Mouse (Mus musculus) forebrain, embryonic 15.5 days (tissue): ENCODE data around the gene Hpcal1. TPM values are rescaled to one million over a fixed set of nuclear protein-coding genes. Genes with fewer than 3 reads are reported as not detected.
"Not testable (repeated sequence)": the region's sequence is repeated elsewhere in the genome, so short reads cannot be mapped to it uniquely, and the experiment has no call there.

Source experiments
- ATAC-seq: fragments of 200-750 bp; cut with Nextera tagmentation; replicated peaks from 2 replicates; pipeline ENCODE4 v1.8.0; 2017; ENCODE audit warnings: mild to moderate bottlenecking, moderate TSS enrichment, moderate library complexity
- H3K27ac ChIP-seq: fragments of 300-500 bp; sonication (generic); replicated peaks from 2 replicates; pipeline ENCODE4 v1.5.1; 2015; ENCODE audit warnings: mild to moderate bottlenecking, inconsistent platforms
- H3K27me3 ChIP-seq: fragments of 300-500 bp; sonication (generic); 2 replicates; pipeline ENCODE4 v1.6.1; 2015; ENCODE audit warnings: inconsistent platforms
- H3K36me3 ChIP-seq: fragments of 300-500 bp; sonication (generic); 2 replicates; pipeline ENCODE4 v1.6.1; 2015; ENCODE audit warnings: mild to moderate bottlenecking, inconsistent platforms
- H3K4me1 ChIP-seq: fragments of 300-500 bp; sonication (generic); 2 replicates; pipeline ENCODE4 v1.6.1; 2015; ENCODE audit warnings: inconsistent platforms
- H3K4me2 ChIP-seq: fragments of 300-500 bp; sonication (generic); replicated peaks from 2 replicates; pipeline ENCODE4 v1.6.1; 2015; ENCODE audit warnings: mild to moderate bottlenecking, inconsistent platforms
- H3K4me3 ChIP-seq: fragments of 300-500 bp; sonication (generic); 2 replicates; pipeline ENCODE4 v1.5.1; 2015; ENCODE audit warnings: mild to moderate bottlenecking, inconsistent platforms
- H3K9ac ChIP-seq: fragments of 300-500 bp; sonication (generic); replicated peaks from 2 replicates; pipeline ENCODE4 v1.6.1; 2015; ENCODE audit warnings: mild to moderate bottlenecking, inconsistent platforms
- H3K9me3 ChIP-seq: fragments of 300-500 bp; sonication (generic); 2 replicates; pipeline ENCODE4 v1.6.1; 2016; ENCODE audit warnings: inconsistent platforms
- WGBS: fragments of 180-500 bp; shearing (Covaris S2); methylation state at CpG from one replicate; pipeline ENCODE4 v1.1.7; 2015; ENCODE audit warnings: mixed read lengths; 5-methylcytosine and 5-hydroxymethylcytosine counted together
- polyA plus RNA-seq: library from polyadenylated mRNA; unstranded; fragments of >200 nt; fragmentation: Nextera tagmentation; extraction: Ambion mirVana; gene quantifications from 2 replicates; pipeline ENCODE4 v1.2.1, GENCODE M21; 2015

The Hpcal1 gene
- polyA plus RNA-seq, 1 experiment from 2014 or later = 36.1 TPM

DNA sequence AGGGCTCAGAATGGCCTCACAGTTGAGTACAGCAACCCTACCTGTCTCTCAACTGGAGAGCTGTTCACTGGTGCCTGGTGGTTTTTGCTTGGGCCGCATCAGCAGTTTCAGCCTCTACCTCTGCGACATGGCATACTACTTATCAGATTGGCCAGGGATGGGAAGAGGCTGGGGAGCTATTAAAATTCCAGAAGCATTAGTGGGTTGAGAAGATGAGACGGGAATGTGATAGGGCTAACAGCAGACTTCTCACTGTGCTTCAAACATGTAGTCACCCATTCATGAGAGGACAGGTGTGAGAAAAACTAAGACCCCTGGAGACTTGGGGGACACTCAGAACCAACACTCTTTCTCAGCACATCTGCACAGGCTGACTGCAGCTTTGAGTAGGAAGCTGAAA is 59.1 kb downstream of the Hpcal1 start:
- H3K36me3 ChIP-seq = no peaks in the 10 kb centered on the region
- H3K4me2 ChIP-seq = no peak overlapping the region
- H3K9me3 ChIP-seq = no peaks in the 10 kb centered on the region
- no peak for ATAC-seq
- H3K27ac ChIP-seq = no peak overlapping the region
- no peak overlapping the region for H3K9ac ChIP-seq
- H3K4me1 ChIP-seq = peaks cover 47% of the 10 kb centered on the region
- WGBS = 80% methylated on average over 3 of the region's 3 CpGs
- H3K4me3 ChIP-seq = no peak overlapping the region
- H3K27me3 ChIP-seq = no peaks in the 10 kb centered on the region

DNA sequence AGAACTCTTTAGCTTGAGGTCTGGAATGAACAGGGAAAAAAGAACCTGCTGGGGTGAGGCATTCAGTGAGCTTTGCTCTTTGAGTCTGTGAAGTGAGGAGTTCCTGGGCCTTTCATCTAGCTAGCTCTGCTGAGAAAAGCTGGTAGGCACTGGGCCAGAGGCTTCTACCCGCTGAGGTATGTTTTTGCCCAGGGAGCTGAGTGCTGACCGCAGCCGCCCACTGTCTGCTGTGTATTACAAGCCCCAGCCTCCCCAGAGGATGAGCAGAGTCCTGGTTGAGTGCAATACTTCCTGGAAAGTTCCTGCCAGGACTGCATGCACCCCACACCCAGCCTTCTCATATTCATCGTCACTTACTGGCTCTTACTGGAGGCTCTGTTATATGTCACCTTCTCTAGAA is 59.8 kb downstream of the Hpcal1 start:
- Histone ChIP-seq H3K27me3 (no peaks in the 10 kb centered on the region), H3K9me3 (no peaks in the 10 kb centered on the region), H3K4me2 (no peak overlapping the region), H3K36me3 (no peaks in the 10 kb centered on the region), H3K9ac (no peak overlapping the region), H3K4me3 (no peak overlapping the region), H3K27ac (no peak overlapping the region), H3K4me1 (peaks cover 47% of the 10 kb centered on the region)
- ATAC-seq = no peak
- 46% methylated on average over 4 of the region's 4 CpGs for WGBS

DNA sequence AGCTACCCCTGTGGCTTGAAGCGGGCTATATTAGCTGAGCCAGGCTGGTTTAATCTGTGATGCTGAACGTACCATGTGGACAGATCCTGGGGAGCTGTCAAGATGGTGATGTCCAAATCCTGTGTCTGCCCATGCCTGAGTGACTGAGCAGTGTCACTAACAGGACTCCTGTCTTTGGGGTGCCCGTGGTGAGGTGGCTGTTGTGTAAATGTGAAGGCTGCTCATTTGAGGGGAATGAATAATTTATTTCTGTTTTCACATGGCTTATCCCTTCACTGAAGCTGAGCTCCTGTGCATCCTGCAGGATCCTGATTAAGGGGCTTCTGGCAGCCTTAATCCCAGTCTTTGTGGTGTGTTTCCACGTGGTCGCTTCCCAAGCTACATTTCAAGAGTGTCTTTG is 62.2 kb downstream of the Hpcal1 start:
- Histone ChIP-seq H3K4me3 (no peak overlapping the region), H3K36me3 (no peaks in the 10 kb centered on the region), H3K27ac (peak overlapping the region; percentile 45), H3K4me2 (no peak overlapping the region), H3K9ac (no peak overlapping the region), H3K9me3 (no peaks in the 10 kb centered on the region), H3K27me3 (no peaks in the 10 kb centered on the region), H3K4me1 (peaks cover 27% of the 10 kb centered on the region)
- 9% methylated on average over 5 of the region's 5 CpGs for WGBS
- peak; percentile 63 for ATAC-seq

DNA sequence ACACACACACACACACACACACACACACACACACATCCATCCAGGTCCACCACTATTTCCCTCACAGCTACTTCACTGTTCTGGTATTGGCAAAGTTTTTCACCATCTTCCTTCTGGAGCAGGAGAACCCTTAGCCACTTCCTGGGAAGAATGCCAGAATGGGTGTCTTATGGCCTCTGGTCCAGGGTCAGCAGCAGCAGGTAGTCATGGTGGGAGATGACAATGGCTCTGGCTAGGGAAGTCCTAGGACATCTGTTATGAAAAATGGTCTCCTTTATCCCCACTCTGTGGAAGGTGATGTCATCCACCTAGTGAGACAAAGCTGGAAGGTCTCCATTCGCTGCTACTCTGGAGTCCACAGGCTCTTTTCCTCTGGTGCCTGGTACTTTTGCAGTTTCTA is 64.1 kb downstream of the Hpcal1 start:
- H3K36me3 ChIP-seq = no peaks in the 10 kb centered on the region
- ATAC-seq = no peak

DNA sequence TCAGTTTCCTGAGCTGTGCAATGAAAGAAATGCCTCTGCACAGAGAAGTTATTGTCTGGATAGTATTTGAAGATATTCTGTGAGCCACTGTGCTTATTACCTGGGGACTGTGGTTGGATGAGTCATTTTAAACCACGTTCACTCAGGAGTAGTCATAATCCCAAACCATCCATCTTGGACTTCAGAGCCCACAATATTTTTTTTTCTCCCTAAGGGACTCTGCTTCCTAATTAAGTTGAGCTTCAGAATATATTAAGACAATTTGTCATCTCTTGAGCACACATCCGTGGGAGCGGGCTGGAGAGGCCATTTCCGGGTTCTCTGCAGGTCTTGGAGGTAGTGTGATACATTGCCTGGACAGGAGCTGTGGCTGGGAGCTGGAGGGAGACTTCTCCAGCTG is 66.2 kb downstream of the Hpcal1 start:
- Histone ChIP-seq H3K27me3 (no peaks in the 10 kb centered on the region), H3K4me2 (no peak overlapping the region), H3K9ac (no peak overlapping the region), H3K4me1 (peaks cover 10% of the 10 kb centered on the region), H3K27ac (no peak overlapping the region), H3K4me3 (no peak overlapping the region), H3K36me3 (no peaks in the 10 kb centered on the region), H3K9me3 (no peaks in the 10 kb centered on the region)
- 90% methylated on average over 4 of the region's 4 CpGs for WGBS
- ATAC-seq = no peak

More for the DNA sequence above, 64.1 kb downstream of the Hpcal1 start:
- no peak overlapping the region for H3K4me2 ChIP-seq
- WGBS = 82% methylated on average over 1 of the region's 1 CpGs
- H3K4me1 ChIP-seq = peaks cover 21% of the 10 kb centered on the region
- H3K9ac ChIP-seq = no peak overlapping the region
- H3K4me3 ChIP-seq = no peak overlapping the region
- no peaks in the 10 kb centered on the region for H3K9me3 ChIP-seq
- H3K27me3 ChIP-seq = no peaks in the 10 kb centered on the region
- H3K27ac ChIP-seq = no peak overlapping the region

DNA sequence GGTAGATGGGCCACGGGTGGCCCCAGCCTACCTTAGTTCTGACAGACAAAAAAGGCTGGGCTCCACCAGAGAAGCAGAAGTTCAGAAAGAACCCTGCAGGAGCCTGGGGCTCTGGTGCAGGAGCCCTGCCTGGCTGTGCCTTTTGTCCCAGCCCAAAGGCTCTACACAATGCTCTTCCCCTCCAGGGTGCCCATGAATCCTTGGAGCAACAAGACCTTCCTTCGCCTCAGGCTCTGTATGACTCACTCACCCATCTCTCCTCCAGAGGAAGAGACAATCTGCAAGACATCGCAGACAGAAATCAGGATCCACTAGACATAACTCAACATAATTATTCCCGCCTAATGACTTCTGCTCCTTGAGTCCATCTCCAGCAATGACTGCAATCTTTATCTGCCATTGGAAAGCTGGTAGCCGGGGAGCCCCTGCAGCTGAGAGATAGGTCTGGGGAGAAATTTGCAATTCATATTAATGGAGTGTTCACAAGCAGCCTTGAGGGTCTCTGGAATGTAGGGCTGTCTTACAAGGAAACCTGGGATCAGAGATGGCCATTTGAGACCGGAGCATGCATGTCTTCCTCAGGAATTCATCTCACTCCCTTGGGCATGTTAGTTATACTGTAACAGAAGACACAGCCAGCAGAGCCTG is 71.8 kb downstream of the Hpcal1 start:
- WGBS = 49% methylated on average over 6 of the region's 6 CpGs
- Histone ChIP-seq H3K9me3 (no peaks in the 10 kb centered on the region), H3K27me3 (no peaks in the 10 kb centered on the region), H3K4me2 (no peak overlapping the region), H3K4me1 (no peaks in the 10 kb centered on the region), H3K27ac (no peak overlapping the region), H3K4me3 (no peak overlapping the region), H3K36me3 (no peaks in the 10 kb centered on the region), H3K9ac (no peak overlapping the region)
- no peak for ATAC-seq

DNA sequence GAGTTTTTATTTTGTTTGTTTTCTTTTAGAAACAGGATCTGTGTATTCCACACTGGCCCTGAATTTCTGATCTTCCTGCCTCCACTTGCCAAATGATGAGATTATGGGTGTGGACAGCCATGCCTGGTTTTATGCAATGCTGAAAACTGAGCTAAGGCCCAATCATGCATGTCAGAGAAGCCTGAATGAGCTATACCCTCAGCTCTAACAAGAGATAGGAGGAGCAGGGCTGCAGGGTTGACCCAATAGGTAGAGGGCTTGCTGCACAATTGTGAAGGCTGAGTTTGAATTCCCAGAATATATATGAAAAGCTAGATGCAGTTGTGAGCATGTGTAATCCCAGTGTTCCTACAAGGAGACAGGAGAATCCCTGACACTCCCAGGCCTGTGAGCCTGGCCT is 72.4 kb downstream of the Hpcal1 start:
- no peak for ATAC-seq
- no peak overlapping the region for H3K4me3 ChIP-seq
- no peak overlapping the region for H3K9ac ChIP-seq
- H3K9me3 ChIP-seq = no peaks in the 10 kb centered on the region
- H3K4me2 ChIP-seq = no peak overlapping the region
- H3K36me3 ChIP-seq = no peaks in the 10 kb centered on the region
- no peaks in the 10 kb centered on the region for H3K27me3 ChIP-seq
- no peak overlapping the region for H3K27ac ChIP-seq
- H3K4me1 ChIP-seq = no peaks in the 10 kb centered on the region

DNA sequence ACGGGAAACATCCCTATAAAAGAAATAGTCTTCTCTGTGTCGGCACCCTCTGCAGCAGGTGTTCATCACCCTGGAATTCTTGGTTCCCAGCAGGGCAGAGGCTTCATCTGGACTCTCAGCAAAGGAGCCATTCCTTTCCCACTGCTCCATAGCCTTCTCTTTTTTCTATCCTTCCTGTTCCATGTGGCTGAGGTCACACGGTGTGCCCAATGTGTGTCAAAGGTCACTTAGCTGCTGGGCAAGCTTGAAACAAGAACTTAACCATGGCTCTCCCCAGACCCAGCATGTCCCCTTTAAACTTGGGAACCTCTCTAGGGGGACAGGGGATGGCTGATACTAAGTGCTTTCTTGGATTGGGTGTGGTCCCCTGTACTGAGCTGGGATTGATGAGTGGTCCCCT is 73.3 kb downstream of the Hpcal1 start:
- Histone ChIP-seq H3K4me2 (no peak overlapping the region), H3K4me1 (no peaks in the 10 kb centered on the region), H3K4me3 (no peak overlapping the region), H3K9me3 (no peaks in the 10 kb centered on the region), H3K9ac (no peak overlapping the region), H3K27ac (no peak overlapping the region), H3K27me3 (no peaks in the 10 kb centered on the region), H3K36me3 (no peaks in the 10 kb centered on the region)
- ATAC-seq = no peak
- 80% methylated on average over 3 of the region's 3 CpGs for WGBS

DNA sequence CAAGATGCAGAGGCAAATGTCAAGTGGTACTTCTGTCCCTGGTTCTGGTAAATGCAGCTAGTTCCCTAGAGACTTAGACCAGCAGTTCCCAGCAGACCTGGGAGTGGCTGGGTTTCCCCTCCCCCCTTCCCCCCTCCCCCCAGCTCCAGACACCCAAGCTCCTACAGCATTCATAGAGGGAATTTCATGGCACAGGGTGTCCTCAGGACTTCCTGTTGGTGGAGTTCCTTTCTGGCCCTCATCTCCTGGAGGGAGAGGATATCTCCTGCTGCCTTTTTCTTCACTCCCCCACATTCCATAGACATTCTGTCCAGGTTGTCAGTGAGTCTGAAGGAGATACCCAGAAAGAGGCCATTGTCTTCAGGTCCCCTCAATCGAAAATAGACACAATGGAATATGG is 76.9 kb downstream of the Hpcal1 start:
- not testable (repeated sequence) for H3K27ac ChIP-seq, ATAC-seq, H3K27me3 ChIP-seq, H3K4me2 ChIP-seq, H3K4me1 ChIP-seq, H3K9ac ChIP-seq, H3K36me3 ChIP-seq, H3K4me3 ChIP-seq, H3K9me3 ChIP-seq
- WGBS = 69% methylated on average over 1 of the region's 1 CpGs

DNA sequence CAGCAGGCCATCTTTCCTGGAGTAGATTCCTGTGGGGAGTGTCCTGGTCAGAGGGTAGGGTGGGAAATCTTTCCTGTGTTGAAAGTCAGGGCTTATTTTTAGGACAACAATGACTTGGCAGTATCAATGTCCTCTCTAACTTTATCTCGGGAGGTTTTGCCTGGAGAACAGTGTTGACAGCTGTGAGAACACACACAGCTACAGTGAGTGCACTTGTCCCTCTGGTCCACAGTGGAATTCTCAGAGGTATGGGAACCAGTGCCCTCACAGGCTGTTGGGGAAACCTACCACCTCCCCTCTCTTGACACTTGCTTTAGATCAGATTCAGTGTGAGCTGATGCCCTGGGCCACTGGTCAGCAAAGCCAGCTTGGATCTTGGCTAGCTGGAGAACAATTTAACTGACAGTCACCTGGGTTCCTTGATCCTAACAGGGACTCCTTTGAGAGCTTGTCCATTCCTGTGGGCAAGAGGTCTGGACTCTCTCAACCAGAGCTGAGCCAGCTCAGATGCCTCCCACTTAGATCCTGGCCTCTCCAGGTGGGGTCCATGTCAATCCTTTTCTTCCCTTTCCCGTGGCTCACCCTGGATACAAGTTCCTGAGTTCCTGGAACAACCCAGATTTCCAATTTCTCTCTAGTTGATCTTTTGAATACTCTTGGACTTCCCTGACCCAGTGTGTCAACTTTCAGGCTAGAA is 79.0 kb downstream of the Hpcal1 start:
- Histone ChIP-seq H3K4me2 (no peak overlapping the region), H3K4me3 (no peak overlapping the region), H3K27ac (no peak overlapping the region), H3K9ac (no peak overlapping the region), H3K27me3 (no peaks in the 10 kb centered on the region), H3K9me3 (no peaks in the 10 kb centered on the region), H3K4me1 (no peaks in the 10 kb centered on the region), H3K36me3 (no peaks in the 10 kb centered on the region)
- WGBS = 84% methylated on average over 2 of the region's 2 CpGs
- ATAC-seq = no peak

DNA sequence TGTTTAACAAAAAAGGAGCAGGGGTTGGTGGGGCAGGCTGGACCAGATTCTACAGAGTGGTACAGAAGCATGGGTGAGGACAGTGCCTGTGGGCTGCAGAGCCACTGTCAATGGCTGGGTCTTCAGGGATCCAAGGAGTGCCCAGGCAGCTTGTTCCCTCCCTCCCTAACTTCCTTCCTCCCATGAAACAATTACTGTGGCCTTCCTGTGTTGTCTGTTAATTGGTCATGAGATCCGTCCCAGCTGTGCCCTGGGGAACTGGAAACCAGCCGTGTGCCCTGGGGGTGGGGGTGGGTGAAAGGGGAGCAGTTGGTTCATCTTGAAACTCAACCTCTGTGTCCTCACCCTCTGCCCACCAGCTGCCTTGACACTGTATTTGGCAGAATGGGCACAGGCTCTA is 79.9 kb downstream of the Hpcal1 start:
- H3K4me3 ChIP-seq = no peak overlapping the region

DNA sequence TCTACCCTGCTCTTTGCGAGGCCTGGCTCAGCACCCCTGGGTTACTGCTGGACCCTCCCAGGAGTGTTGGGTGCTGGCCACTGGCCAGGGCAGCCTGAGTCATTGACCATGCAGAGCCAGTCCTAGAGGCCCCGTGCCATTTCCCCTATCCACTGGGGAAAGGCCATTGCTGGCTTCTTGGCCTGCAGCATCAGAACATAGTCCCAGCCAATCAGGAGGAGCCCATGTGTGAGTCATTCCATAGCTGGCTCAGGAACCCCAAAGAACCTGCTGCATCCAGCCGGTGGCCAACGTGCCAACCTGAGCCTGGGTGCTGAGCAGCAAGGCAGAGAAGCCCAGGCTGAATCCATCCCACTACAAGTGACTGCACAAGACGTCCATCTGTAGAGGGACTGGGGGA is 83.1 kb downstream of the Hpcal1 start:
- not testable (repeated sequence) for H3K4me1 ChIP-seq, H3K9ac ChIP-seq, H3K36me3 ChIP-seq, H3K27me3 ChIP-seq, H3K4me3 ChIP-seq, ATAC-seq, H3K27ac ChIP-seq, H3K9me3 ChIP-seq, H3K4me2 ChIP-seq
- 85% methylated on average over 5 of the region's 5 CpGs for WGBS

More for the DNA sequence above, 79.9 kb downstream of the Hpcal1 start:
- 40% methylated on average over 2 of the region's 2 CpGs for WGBS
- no peaks in the 10 kb centered on the region for H3K27me3 ChIP-seq
- ATAC-seq = no peak
- no peaks in the 10 kb centered on the region for H3K36me3 ChIP-seq
- no peaks in the 10 kb centered on the region for H3K9me3 ChIP-seq
- H3K4me1 ChIP-seq = no peaks in the 10 kb centered on the region
- no peak overlapping the region for H3K4me2 ChIP-seq
- H3K9ac ChIP-seq = no peak overlapping the region
- H3K27ac ChIP-seq = no peak overlapping the region

DNA sequence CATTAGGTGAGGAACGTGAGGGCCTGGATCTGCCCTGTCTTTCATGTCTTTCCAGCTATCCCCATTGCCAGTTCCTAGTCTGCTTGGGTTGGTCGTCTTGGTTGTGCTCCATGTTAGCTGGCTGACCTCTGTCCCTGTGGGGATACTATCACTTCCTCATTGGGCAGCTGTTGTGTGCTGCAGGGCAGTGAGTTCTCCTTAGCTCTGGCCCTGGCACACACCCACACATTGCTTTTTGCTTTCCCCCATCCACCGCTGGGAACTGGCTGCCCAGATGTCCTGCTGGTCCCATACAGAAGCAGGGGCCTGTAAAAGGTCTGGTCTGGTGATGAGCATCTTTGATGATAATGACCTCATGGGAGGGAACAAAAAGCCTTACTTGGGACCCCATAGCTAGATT is 84.2 kb downstream of the Hpcal1 start:
- H3K27me3 ChIP-seq, H3K9me3 ChIP-seq, H3K4me2 ChIP-seq, H3K9ac ChIP-seq, H3K4me3 ChIP-seq, H3K27ac ChIP-seq, H3K4me1 ChIP-seq, ATAC-seq, H3K36me3 ChIP-seq: not testable (repeated sequence)
- whole genome bisulfite sequencing = 78% methylated on average over 3 of the region's 3 CpGs
